Mouse (Mus musculus) CH12F3 (cell line): ENCODE measurements around the gene Cdk14.

Source experiments
- in situ Hi-C: fragments of 300-500 bp; cut with MboI; formaldehyde crosslinking; loops from 2 replicates; pipeline ENCODE4 v1.14.3; 2020; ENCODE audit warnings: low sequenced_read_pairs

The Cdk14 gene

DNA sequence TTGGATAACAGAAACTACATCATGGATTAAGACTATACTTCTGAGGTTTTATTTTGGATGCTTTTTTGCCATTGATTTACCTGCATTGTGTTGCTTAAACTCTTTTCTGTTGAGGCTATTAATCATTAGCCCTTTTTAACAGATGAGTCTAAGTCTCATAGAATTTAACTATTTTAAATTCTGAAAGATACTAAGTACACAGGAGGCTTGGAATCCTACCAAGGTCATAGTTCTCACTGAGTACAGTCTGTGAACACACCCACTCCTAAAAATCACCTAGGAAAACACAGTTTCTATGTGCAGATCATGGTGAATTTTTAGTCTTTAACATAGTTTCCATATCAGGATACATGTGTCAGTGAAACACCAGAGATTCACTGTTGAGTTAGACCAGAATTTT lies 658.2 kb downstream of the Cdk14 start:
- in situ Hi-C loops: no loop called here

DNA sequence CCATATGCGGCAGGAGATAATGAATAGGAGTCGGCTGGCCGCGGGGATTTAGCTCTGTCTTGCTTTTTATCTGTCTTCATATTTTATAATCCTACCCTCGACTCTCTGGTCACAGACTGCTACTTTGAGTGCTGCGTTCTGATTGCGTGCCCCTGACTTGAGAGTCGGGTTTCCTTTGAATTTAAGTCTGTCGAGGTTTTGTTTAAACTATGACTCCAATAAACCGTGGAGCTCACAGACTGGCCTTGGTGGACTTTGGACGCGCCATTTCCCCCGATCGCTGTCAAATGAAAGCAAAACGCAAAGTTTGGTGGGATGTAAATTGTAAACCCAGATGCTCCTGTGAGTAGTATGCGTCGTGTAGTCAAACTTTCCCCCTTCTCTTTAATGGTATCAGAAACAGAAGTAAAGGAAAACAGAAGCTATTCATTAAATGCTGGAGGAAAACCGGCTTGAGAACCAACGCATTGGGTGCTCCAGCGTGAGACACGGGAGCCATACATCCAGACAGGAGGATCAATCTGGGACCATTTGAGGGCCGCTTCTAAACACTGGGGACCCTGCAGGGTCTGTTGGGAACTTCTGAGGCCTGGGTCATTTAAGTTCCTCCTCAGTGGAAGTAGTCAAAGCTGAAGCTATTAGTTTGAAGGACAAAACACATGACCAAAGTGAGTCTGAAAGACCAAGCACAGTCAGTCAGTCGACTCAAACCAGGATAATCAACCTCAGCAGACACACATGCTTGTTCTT lies 661.6 kb downstream of the Cdk14 start:
- in situ Hi-C loops: no loop called here

GRCm38 (mm10) chr5:4757902-4758301 lies 662.2 kb downstream of the Cdk14 start, which contains the start of gene Fzd1:
Fzd1 (minus strand) TSS chr5:4758035.
- in situ Hi-C loops: no loop called here

GRCm38 (mm10) chr5:4756871-4757711 lies 663.0 kb downstream of the Cdk14 start:
- in situ Hi-C loops: no loop called here

GRCm38 (mm10) chr5:4756001-4756681 lies 664.0 kb downstream of the Cdk14 start:
- in situ Hi-C loops: no loop called here

DNA sequence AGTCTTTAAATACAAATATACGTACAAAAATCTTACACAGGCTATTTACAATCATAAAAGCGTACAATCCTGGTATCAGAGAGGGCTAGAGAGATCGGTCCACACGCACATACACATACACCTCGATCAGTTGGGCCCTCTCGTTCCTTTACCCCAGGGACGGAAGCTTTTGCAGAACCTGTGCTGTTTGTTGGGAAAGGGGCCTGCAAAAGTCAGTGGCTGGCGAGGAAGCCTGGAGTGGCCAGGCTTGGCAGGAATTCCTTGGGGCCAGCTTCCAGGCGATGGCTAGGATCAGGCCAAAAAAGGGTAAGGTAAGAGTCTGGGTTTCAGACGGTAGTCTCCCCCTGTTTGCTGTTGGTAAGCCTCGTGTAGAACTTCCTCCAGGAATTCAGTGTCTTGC lies 664.8 kb downstream of the Cdk14 start:
- in situ Hi-C loops: no loop called here

GRCm38 (mm10) chr5:4754701-4755281 lies 665.3 kb downstream of the Cdk14 start:
- in situ Hi-C loops: no loop called here
